Mouse (Mus musculus) layer of hippocampus, adult 9-10 months (tissue): ENCODE measurements around the gene Bcor.

ENCODE experiments used
- DNase-seq: peaks from one replicate; pipeline ENCODE4 v3.0.0; 2022; ENCODE audit warnings: low spot score

Bcor gene

GRCm38 (mm10) chrX:12085949-12086348, 74.2 kb downstream of the Bcor start:
- DNase-seq = no peak

- DNase-seq = no peak
These were observed 74.9 kb downstream of the Bcor start for GRCm38 (mm10) chrX:12085290-12085689.

GRCm38 (mm10) chrX:12084698-12085097, 75.5 kb downstream of the Bcor start:
- no peak for DNase-seq

- no peak for DNase-seq
These were observed 76.5 kb downstream of the Bcor start for GRCm38 (mm10) chrX:12083631-12084030.

GRCm38 (mm10) chrX:12082736-12083135, 77.4 kb downstream of the Bcor start:
- DNase-seq = no peak

GRCm38 (mm10) chrX:12082184-12082583, 78.0 kb downstream of the Bcor start:
- DNase-seq = no peak

- no peak for DNase-seq
These were observed 78.4 kb downstream of the Bcor start for GRCm38 (mm10) chrX:12081741-12082155.

GRCm38 (mm10) chrX:12080904-12081740, 79.0 kb downstream of the Bcor start:
- no peak for DNase-seq

- no peak for DNase-seq
These were observed 79.9 kb downstream of the Bcor start for GRCm38 (mm10) chrX:12080095-12080903.

- no peak for DNase-seq
These were observed 80.7 kb downstream of the Bcor start for GRCm38 (mm10) chrX:12079309-12080094.

GRCm38 (mm10) chrX:12079059-12079308, 81.2 kb downstream of the Bcor start:
- no peak for DNase-seq

GRCm38 (mm10) chrX:12078195-12079058, 81.7 kb downstream of the Bcor start:
- DNase-seq = no peak

GRCm38 (mm10) chrX:12077601-12077980, 82.6 kb downstream of the Bcor start:
- DNase-seq = no peak

- DNase-seq = no peak
These were observed 83.2 kb downstream of the Bcor start for GRCm38 (mm10) chrX:12076763-12077600.

GRCm38 (mm10) chrX:12072721-12073120, 87.4 kb downstream of the Bcor start:
- no peak for DNase-seq

- DNase-seq = no peak
These were observed 91.0 kb downstream of the Bcor start for GRCm38 (mm10) chrX:12068978-12069724.

- no peak for DNase-seq
These were observed 92.2 kb downstream of the Bcor start for GRCm38 (mm10) chrX:12067851-12068510.

GRCm38 (mm10) chrX:12067031-12067430, 93.1 kb downstream of the Bcor start:
- DNase-seq = no peak

GRCm38 (mm10) chrX:12065782-12066181, 94.4 kb downstream of the Bcor start:
- no peak for DNase-seq

- no peak for DNase-seq
These were observed 97.3 kb downstream of the Bcor start for GRCm38 (mm10) chrX:12062932-12063260.
